Mouse (Mus musculus) hindbrain, postnatal 0 days (tissue): ENCODE measurements at regions not wholly inside any gene's neighbourhood (a gene's known extent, or its start where the extent isn't known, plus 50 kb on each side); places are given as distances from the start of the nearest gene placed in this dataset.

Experiments used
- ATAC-seq: fragments of 200-750 bp; cut with Nextera tagmentation; 2 replicates; pipeline ENCODE4 v1.8.0; 2017; ENCODE audit warnings: mild to moderate bottlenecking, moderate TSS enrichment, moderate library complexity
- DNase-seq: peaks from one replicate; pipeline ENCODE4 v3.0.0-alpha.2; 2015; ENCODE audit warnings: low spot score
- H3K27ac ChIP-seq: fragments of 300-500 bp; sonication (generic); 2 replicates; pipeline ENCODE4 v1.5.1; 2014; ENCODE audit warnings: mild to moderate bottlenecking
- H3K27me3 ChIP-seq: fragments of 300-500 bp; sonication (generic); 2 replicates; pipeline ENCODE4 v1.6.1; 2014; ENCODE audit warnings: low read length, mixed read lengths; ENCODE audit not compliant: insufficient read depth
- H3K36me3 ChIP-seq: fragments of 300-500 bp; sonication (generic); 2 replicates; pipeline ENCODE4 v1.6.1; 2014; ENCODE audit warnings: low read length, mixed read lengths; ENCODE audit not compliant: insufficient read depth
- H3K4me1 ChIP-seq: fragments of 300-500 bp; sonication (generic); 2 replicates; pipeline ENCODE4 v1.6.1; 2014; ENCODE audit warnings: antibody characterized with exemption, low read length, mixed read lengths; ENCODE audit not compliant: insufficient read depth
- H3K4me2 ChIP-seq: fragments of 300-500 bp; sonication (generic); 2 replicates; pipeline ENCODE4 v1.6.1; 2014; ENCODE audit warnings: low read depth, mild to moderate bottlenecking, low read length, moderate library complexity, mixed read lengths
- H3K4me3 ChIP-seq: fragments of 300-500 bp; sonication (generic); 2 replicates; pipeline ENCODE4 v1.5.1; 2014; ENCODE audit warnings: low read length
- H3K9ac ChIP-seq: fragments of 300-500 bp; sonication (generic); replicated peaks from 2 replicates; pipeline ENCODE4 v1.6.1; 2014; ENCODE audit warnings: mild to moderate bottlenecking, low read length, moderate library complexity, mixed read lengths
- H3K9me3 ChIP-seq: fragments of 300-500 bp; sonication (generic); 2 replicates; pipeline ENCODE4 v1.6.1; 2016; ENCODE audit warnings: low read length, mixed read lengths
- CTCF ChIP-seq: IDR thresholded peaks from 2 replicates; pipeline ENCODE4 v1.5.1; 2016; ENCODE audit warnings: antibody characterized with exemption, control low read depth, low read depth
- whole genome bisulfite sequencing: fragments of 180-500 bp; shearing (Covaris S2); extraction: QIAGEN DNeasy Blood & Tissue Kit; methylation state at CpG from one replicate; pipeline ENCODE4 v1.1.7; 2014; 5-methylcytosine and 5-hydroxymethylcytosine counted together

- no peak for TF ChIP-seq CTCF
- H3K4me1 ChIP-seq = no peaks in the 10 kb centered on the region
Measured at GRCm38 (mm10) chr13:84693462-84693861, 471.4 kb downstream of the Tmem161b start.

DNA sequence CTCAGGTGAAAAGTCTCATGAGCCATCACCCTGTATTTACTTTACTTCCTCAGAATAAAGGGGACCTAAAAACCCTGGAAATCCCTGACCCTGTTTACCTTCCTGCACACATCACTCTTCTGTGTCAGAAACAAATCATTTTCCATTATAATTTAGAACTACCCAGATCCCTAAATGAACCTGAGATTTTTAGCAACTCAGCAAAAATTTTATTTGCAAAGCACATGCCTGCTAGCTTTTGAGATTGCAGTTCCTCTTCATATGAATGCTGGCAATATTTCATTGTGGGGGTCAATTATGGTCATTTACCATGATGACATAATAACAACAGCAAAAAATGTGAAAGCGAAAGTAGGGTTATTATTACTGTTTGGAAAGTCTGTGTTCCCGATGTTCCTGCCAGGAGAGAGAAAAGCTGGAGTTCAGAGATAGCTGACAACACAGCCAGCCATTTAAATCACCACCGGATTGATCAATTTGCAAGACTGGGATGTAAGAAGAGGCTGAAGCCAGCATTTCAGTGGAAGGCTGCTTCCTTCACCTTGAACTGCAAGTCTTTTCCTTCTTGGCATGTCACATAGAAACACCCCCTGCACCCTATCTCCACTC is 476.5 kb downstream of the Tmem161b start:
- H3K4me1 ChIP-seq = no peaks in the 10 kb centered on the region
- no peak overlapping the region for H3K9ac ChIP-seq
- no peak overlapping the region for H3K27ac ChIP-seq
- H3K9me3 ChIP-seq = no peaks in the 10 kb centered on the region
- no peak for ATAC-seq
- H3K36me3 ChIP-seq = no peaks in the 10 kb centered on the region
- WGBS = 59% methylated on average over 3 of the region's 3 CpGs
- no peaks in the 10 kb centered on the region for H3K27me3 ChIP-seq
- no peak overlapping the region for H3K4me2 ChIP-seq
- TF ChIP-seq CTCF = no peak
- no peak for DNase-seq
- H3K4me3 ChIP-seq = no peak overlapping the region

More at GRCm38 (mm10) chr13:84693462-84693861, 471.4 kb downstream of the Tmem161b start:
- no peak for ATAC-seq
- Histone ChIP-seq H3K4me3 (no peak overlapping the region), H3K36me3 (no peaks in the 10 kb centered on the region), H3K9me3 (no peaks in the 10 kb centered on the region), H3K27ac (no peak overlapping the region), H3K27me3 (no peaks in the 10 kb centered on the region), H3K9ac (no peak overlapping the region), H3K4me2 (no peak overlapping the region)
- DNase-seq = no peak
- WGBS = 86% methylated on average over 2 of the region's 2 CpGs

- no peak for DNase-seq
- no peak overlapping the region for H3K9ac ChIP-seq
Measured at GRCm38 (mm10) chr13:84741231-84741630, 448.0 kb upstream of the Ccnh start.

DNA sequence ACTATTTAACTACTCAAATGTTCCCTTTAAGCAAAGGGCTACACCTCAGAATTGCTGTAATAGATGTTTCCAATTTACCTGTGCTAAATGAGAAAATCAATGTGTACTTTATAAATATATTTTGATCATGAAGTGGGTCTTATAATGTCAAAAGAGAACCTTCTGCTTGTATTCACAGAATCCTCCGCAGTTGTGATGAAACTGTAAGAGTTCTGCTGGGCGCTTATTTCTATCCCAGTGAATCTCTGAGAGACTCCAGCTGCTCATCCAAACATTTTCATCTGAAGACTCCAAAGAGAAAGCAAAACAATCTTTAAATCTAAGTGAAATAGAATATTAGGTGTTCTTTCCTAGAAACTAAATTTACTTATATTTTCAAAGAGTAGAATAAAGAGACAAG is 440.9 kb upstream of the Ccnh start:
- Histone ChIP-seq H3K4me1 (no peaks in the 10 kb centered on the region), H3K4me3 (no peak overlapping the region), H3K9ac (no peak overlapping the region), H3K4me2 (no peak overlapping the region), H3K9me3 (no peaks in the 10 kb centered on the region), H3K27me3 (no peaks in the 10 kb centered on the region), H3K27ac (no peak overlapping the region), H3K36me3 (no peaks in the 10 kb centered on the region)
- DNase-seq (no peak), ATAC-seq (no peak)
- no peak for TF ChIP-seq CTCF
- WGBS = 82% methylated on average over 2 of the region's 2 CpGs

More at GRCm38 (mm10) chr13:84741231-84741630, 448.0 kb upstream of the Ccnh start:
- no peak overlapping the region for H3K4me3 ChIP-seq
- WGBS = 84% methylated on average over 4 of the region's 4 CpGs
- H3K4me2 ChIP-seq = no peak overlapping the region
- no peak for TF ChIP-seq CTCF
- H3K9me3 ChIP-seq = peaks cover 2% of the 10 kb centered on the region; the same call in 1 of the 2 replicates
- no peak for ATAC-seq
- H3K27me3 ChIP-seq = no peaks in the 10 kb centered on the region
- H3K27ac ChIP-seq = no peak overlapping the region
- no peaks in the 10 kb centered on the region for H3K4me1 ChIP-seq
- no peaks in the 10 kb centered on the region for H3K36me3 ChIP-seq

- H3K9me3 ChIP-seq = no peaks in the 10 kb centered on the region
- no peaks in the 10 kb centered on the region for H3K4me1 ChIP-seq
- no peaks in the 10 kb centered on the region for H3K36me3 ChIP-seq
- ATAC-seq (no peak), DNase-seq (no peak)
- no peak overlapping the region for H3K27ac ChIP-seq
- no peaks in the 10 kb centered on the region for H3K27me3 ChIP-seq
- H3K9ac ChIP-seq = no peak overlapping the region
- WGBS = 84% methylated on average over 1 of the region's 1 CpGs
- no peak overlapping the region for H3K4me2 ChIP-seq
- no peak overlapping the region for H3K4me3 ChIP-seq
- no peak for TF ChIP-seq CTCF
Measured at GRCm38 (mm10) chr13:84749214-84749613, 440.0 kb upstream of the Ccnh start.

GRCm38 (mm10) chr13:84750136-84750535 is 439.1 kb upstream of the Ccnh start:
- Histone ChIP-seq H3K36me3 (no peaks in the 10 kb centered on the region), H3K27me3 (no peaks in the 10 kb centered on the region), H3K27ac (no peak overlapping the region), H3K4me2 (no peak overlapping the region), H3K9ac (no peak overlapping the region), H3K4me1 (peaks cover 6% of the 10 kb centered on the region; the same call in 1 of the 2 replicates), H3K9me3 (no peaks in the 10 kb centered on the region), H3K4me3 (no peak overlapping the region)
- 87% methylated on average over 2 of the region's 2 CpGs for WGBS
- no peak for ATAC-seq
- no peak for DNase-seq
- TF ChIP-seq CTCF = no peak
